Mouse (Mus musculus) NIH3T3 (cell line): ENCODE results near the gene 2810459M11Rik.

Source experiments
- DNase-seq: peaks from one replicate; pipeline ENCODE4 v3.0.0-alpha.2; 2012; ENCODE audit warnings: low read depth

2810459M11Rik gene

DNA sequence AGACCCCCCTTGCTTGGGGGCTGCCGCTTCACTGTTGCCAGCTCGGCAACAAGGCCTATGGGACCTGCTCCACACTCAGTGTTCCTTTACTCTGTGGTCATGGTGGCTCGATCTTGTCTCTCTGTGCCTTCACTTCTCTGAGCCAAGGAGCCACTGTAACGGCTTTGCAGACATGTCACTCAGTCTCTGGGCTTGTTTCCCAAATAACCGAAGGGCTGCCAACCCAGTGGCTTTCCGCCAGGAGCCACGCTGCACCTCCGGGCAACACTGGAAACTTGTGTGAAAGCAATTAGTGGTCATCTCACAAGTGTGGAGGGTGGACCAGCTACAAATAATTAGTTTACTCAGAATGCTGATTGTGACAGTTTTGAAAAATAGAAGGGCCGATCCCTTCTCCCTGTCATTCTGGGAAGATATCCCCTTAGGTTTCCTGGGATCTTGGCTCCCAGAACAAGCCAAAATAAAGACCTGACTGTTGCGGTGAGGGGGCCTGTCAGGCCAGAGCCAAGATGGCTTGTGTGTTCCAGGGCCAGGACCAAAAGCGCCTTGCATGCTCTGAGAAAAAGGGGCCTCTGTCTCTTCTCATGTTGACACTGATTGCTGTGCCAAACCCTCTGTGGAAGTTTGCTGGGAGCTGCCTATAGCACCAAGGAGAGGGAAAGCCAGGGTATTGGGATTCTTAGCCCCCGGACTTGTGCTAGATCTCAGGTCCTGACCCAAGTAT lies 7.7 kb downstream of the 2810459M11Rik start:
- DNase-seq, result peak; percentile 30

DNA sequence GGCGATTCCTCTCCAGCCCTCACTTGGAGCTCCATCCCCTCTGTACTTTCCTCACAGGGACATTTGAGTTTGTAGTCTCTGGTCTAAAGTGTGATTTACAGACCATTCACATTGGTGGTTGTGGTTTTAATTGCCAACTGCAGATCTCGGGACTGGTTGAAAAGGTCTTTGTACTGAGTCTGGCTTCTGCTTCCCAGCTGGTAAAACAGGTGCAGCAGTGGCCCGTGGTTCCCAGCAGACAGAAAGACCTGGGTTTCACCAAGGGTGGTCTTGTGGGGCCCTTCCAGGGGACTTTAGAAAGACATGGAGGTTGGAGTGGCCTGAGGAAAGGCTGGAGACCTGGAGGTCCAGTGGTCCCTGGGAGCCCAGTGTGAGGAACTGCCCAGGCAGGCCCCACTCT lies 9.3 kb downstream of the 2810459M11Rik start:
- DNase-seq, result no peak

DNA sequence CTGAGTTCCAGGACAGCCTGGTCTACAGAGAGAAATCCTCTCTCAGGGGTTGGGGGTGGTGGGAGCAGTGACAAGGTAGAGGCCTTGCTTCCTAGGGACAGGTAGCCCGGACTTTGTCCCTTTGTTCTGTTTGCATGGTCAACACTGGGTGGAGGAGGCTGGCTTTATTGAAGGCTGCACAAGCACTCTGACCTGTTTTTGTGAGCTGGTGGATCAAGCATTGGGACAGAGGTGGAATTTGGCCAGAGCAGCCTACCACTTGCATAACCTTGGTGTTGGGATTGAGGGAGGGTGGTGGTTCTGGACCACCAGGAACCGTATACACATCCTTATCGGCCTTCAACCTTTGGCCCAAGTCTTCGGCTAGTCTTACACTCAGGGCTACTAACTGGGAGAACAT lies 10.6 kb downstream of the 2810459M11Rik start:
- no peak for DNase-seq

DNA sequence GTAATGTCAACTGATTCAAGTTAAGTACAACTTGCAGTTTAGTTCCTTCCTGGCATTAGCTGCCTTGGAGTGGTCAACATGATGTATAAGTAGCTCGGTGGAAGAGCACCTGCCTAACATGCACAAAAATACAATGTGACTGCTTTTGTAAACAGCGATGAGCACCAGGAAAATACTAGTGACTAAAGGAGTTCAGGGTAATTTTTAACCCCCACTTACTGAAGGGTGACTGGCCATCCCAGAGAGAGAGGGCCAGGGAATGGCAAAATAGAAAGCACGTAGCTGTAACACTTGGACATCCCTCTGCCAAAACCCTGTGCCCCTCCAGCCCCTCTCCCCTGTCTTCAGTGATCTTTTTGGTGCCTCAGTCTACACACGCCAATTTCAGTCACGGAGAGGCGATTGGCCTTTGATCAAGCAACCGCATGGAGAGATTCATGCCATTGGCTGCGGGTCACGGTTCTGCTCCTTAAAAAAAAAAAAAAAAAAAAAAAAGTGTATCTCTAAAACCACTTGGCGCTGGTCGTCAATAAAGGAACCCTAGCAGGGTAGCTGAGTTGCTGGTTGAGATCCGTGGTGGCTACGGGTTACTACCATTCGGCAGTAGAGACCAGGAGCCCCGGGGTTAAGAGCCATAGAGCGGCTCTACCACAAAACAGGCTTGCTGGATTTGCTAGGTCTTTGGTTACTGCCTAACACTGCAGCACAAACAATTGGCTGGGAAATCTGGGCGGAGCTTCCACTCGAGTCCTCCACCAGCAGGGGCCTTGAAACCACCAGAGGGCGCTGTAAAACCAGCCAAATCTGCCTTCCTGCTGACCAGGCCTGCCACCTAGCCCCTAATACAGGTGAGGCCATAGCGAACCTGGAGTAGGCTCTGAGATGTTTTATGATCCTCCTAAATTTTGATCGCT lies 13.4 kb downstream of the 2810459M11Rik start:
- peak; percentile 92 for DNase-seq

- DNase-seq, result no peak
These were observed 16.9 kb downstream of the 2810459M11Rik start for GRCm38 (mm10) chr1:86062523-86062922.

DNA sequence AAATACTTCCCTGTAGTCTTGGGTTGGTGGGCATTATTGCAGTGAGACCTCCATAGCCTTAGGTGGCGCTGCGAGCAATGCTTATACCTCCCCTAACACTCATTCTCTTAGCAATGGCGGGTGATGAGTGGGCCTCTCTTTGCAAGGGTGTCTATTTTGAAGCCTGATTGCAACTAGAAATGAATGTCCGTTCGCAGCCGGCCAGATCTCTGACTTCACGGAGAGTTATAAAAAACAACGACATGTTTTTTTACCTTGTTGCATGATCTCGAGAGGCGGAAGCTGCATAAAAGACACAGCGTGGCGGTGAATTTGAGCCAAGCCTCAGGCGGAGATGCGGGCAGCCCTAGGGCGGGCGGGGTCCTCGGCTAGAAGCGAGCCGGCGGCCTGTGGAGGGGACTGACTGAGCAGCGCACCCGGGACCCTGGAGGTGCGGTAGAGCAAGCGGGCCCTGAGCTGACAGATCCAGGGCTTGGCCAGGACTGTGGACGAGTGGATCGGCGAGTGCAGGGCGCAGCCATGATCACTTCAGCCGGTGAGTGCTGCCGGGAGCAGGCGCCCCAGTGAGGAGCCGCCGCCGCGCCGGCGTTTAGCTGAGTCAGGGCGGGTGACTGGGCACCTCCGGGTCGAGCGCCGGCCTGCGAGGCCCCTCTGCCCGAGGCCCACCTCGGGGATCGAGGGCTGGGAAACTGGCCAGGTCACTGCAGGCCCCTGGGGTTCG lies 18.8 kb downstream of the 2810459M11Rik start, which contains the start of gene Psmd1:
Gene Psmd1 (plus strand): TSS at position 117 of the 721 bp plus-strand sequence.
- DNase-seq, result peak; percentile 95

GRCm38 (mm10) chr1:86076565-86076964 lies 30.9 kb downstream of the 2810459M11Rik start:
- DNase-seq, result no peak

DNA sequence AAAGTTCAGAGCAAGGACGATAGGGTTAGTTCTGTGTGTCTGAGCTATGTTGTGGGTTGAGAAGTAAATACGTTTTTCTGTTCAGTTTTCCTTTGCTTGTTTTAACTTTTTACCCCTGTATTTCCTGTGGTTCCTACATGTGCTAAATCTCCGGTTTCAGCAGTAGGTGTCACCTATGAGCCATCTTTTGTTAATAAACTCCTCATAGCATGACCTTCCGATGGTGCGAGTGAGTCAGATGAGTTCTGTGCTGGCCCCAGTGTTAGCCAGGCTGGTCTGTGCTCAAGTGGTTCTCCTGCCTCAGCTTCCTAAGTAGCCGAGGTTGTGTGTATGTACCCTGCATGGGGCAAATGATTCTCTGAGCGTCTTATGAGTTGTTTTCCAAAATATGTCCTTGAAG lies 48.8 kb downstream of the 2810459M11Rik start:
- peak; percentile 50 for DNase-seq

GRCm38 (mm10) chr1:86105054-86105453 lies 59.4 kb downstream of the 2810459M11Rik start:
- no peak for DNase-seq
